Mouse (Mus musculus) heart, embryonic 15.5 days (tissue): ENCODE measurements at regions not wholly inside any gene's neighbourhood (a gene's known extent, or its start where the extent isn't known, plus 50 kb on each side); places are given as distances from the start of the nearest gene placed in this dataset.

Source experiments
- ATAC-seq: fragments of 200-750 bp; cut with Nextera tagmentation; replicated peaks from 2 replicates; pipeline ENCODE4 v1.8.0; 2017; ENCODE audit warnings: low read depth, moderate TSS enrichment; ENCODE audit not compliant: insufficient number of reproducible peaks, insufficient read depth, low FRiP score
- H3K27ac ChIP-seq: fragments of 300-500 bp; sonication (generic); 2 replicates; pipeline ENCODE4 v1.5.1; 2015; ENCODE audit warnings: mild to moderate bottlenecking, inconsistent platforms
- H3K27me3 ChIP-seq: fragments of 300-500 bp; sonication (generic); 2 replicates; pipeline ENCODE4 v1.6.1; 2015; ENCODE audit warnings: inconsistent platforms
- H3K36me3 ChIP-seq: fragments of 300-500 bp; sonication (generic); 2 replicates; pipeline ENCODE4 v1.6.1; 2015; ENCODE audit warnings: mild to moderate bottlenecking, inconsistent platforms
- H3K4me1 ChIP-seq: fragments of 300-500 bp; sonication (generic); replicated peaks from 2 replicates; pipeline ENCODE4 v1.6.1; 2015; ENCODE audit warnings: inconsistent platforms
- H3K4me2 ChIP-seq: fragments of 300-500 bp; sonication (generic); 2 replicates; pipeline ENCODE4 v1.6.1; 2015; ENCODE audit warnings: inconsistent platforms, mild to moderate bottlenecking, moderate library complexity
- H3K4me3 ChIP-seq: fragments of 300-500 bp; sonication (generic); 2 replicates; pipeline ENCODE4 v1.5.1; 2015; ENCODE audit warnings: mild to moderate bottlenecking, inconsistent platforms
- H3K9ac ChIP-seq: fragments of 300-500 bp; sonication (generic); 2 replicates; pipeline ENCODE4 v1.6.1; 2015; ENCODE audit warnings: mild to moderate bottlenecking, inconsistent platforms
- H3K9me3 ChIP-seq: fragments of 300-500 bp; sonication (generic); replicated peaks from 2 replicates; pipeline ENCODE4 v1.6.1; 2016; ENCODE audit warnings: inconsistent platforms
- WGBS: fragments of 180-500 bp; shearing (Covaris S2); methylation state at CpG from one replicate; pipeline ENCODE4 v1.1.7; 2015; ENCODE audit warnings: mixed read lengths; 5-methylcytosine and 5-hydroxymethylcytosine counted together

- no peak for ATAC-seq
- Histone ChIP-seq H3K9ac (no peak overlapping the region), H3K4me3 (no peak overlapping the region), H3K4me1 (no peaks in the 10 kb centered on the region), H3K27me3 (no peaks in the 10 kb centered on the region), H3K4me2 (no peak overlapping the region), H3K27ac (no peak overlapping the region), H3K9me3 (no peaks in the 10 kb centered on the region), H3K36me3 (no peaks in the 10 kb centered on the region)
- 68% methylated on average over 8 of the region's 8 CpGs for WGBS
Measured at GRCm38 (mm10) chr4:57362652-57363051, 61.0 kb upstream of the Ptpn3 start.

- WGBS: 10% methylated on average over 12 of the region's 12 CpGs
- 0 out of 2 replicates have a peak, but pooled peaks have one; percentile 43 for ATAC-seq
Measured at GRCm38 (mm10) chr4:57369736-57370373, 64.2 kb upstream of the Palm2 start.

GRCm38 (mm10) chr4:57377872-57378271, 56.2 kb upstream of the Palm2 start:
- H3K9ac ChIP-seq: no peak overlapping the region
- ATAC-seq: no peak
- no peaks in the 10 kb centered on the region for H3K27me3 ChIP-seq
- H3K4me1 ChIP-seq: no peaks in the 10 kb centered on the region
- H3K36me3 ChIP-seq: no peaks in the 10 kb centered on the region
- no peaks in the 10 kb centered on the region for H3K9me3 ChIP-seq
- no peak overlapping the region for H3K4me2 ChIP-seq
- 33% methylated on average over 5 of the region's 5 CpGs for WGBS
- H3K27ac ChIP-seq: no peak overlapping the region
- H3K4me3 ChIP-seq: no peak overlapping the region

More at GRCm38 (mm10) chr4:57369736-57370373, 64.2 kb upstream of the Palm2 start:
- Histone ChIP-seq H3K36me3 (no peaks in the 10 kb centered on the region), H3K4me3 (no peak overlapping the region), H3K27ac (no peak overlapping the region), H3K4me1 (no peaks in the 10 kb centered on the region), H3K9ac (no peak overlapping the region), H3K9me3 (no peaks in the 10 kb centered on the region), H3K27me3 (no peaks in the 10 kb centered on the region), H3K4me2 (no peak overlapping the region)

GRCm38 (mm10) chr4:57380063-57380800, 53.8 kb upstream of the Palm2 start:
- Histone ChIP-seq H3K27me3 (no peaks in the 10 kb centered on the region), H3K4me2 (no peak overlapping the region), H3K4me1 (no peaks in the 10 kb centered on the region), H3K9me3 (no peaks in the 10 kb centered on the region), H3K27ac (no peak overlapping the region), H3K36me3 (no peaks in the 10 kb centered on the region), H3K4me3 (no peak overlapping the region), H3K9ac (no peak overlapping the region)
- 78% methylated on average over 9 of the region's 9 CpGs for WGBS
- ATAC-seq: no peak

GRCm38 (mm10) chr4:57381306-57381705, 52.7 kb upstream of the Palm2 start:
- Histone ChIP-seq H3K4me2 (no peak overlapping the region), H3K4me3 (no peak overlapping the region), H3K27me3 (no peaks in the 10 kb centered on the region), H3K36me3 (no peaks in the 10 kb centered on the region), H3K9ac (no peak overlapping the region), H3K9me3 (no peaks in the 10 kb centered on the region), H3K4me1 (no peaks in the 10 kb centered on the region), H3K27ac (no peak overlapping the region)
- WGBS: 78% methylated on average over 4 of the region's 4 CpGs
- no peak for ATAC-seq
